Mouse (Mus musculus): Measurements from ENCODE around the gene Zmynd12.

Zmynd12 gene

DNA sequence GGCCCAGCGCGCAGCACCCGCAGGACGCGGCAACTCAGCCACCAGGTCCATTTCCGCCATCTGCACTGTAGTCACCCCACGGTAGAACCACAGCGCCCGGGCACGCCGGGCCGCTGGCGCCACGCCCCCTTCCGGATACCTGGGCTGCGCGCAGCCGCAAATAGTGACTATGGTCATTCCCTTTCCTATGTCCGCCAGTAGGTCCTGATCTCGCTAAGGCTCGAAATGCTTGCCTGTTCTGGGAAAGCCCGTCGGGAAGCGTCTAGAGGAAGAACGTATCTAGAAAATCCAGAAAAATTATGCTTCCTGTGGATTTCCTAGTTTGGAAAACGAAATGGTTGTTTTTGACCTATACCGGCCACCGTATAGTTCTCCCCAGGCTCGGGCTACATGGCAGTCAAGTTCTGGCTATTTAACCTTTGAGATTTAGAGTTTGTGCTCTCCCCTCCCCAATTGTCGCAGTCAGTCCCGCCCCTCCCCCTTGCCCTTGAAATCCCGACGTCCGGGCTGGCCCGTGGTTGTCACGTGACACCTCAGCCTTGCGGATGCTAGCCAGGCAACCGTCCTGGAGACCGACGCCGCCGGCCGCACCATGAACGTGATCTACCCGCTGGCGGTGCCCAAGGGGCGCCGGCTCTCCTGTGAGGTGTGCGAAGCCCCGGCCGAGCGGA lies at the start of gene Zmynd12, which contains the start of gene Ppcs:
TSS of gene Zmynd12 (plus strand) at position 521 of the 671 bp plus-strand sequence.
TSS of gene Ppcs (minus strand) at position 127 of the 671 bp plus-strand sequence.
- in situ Hi-C loops (cut with MseI, MboI): no loop called here

GRCm38 (mm10) chr4:119381471-119382190 lies 41.0 kb upstream of the Zmynd12 start:
- in situ Hi-C loops (cut with MseI, MboI): no loop called here

DNA sequence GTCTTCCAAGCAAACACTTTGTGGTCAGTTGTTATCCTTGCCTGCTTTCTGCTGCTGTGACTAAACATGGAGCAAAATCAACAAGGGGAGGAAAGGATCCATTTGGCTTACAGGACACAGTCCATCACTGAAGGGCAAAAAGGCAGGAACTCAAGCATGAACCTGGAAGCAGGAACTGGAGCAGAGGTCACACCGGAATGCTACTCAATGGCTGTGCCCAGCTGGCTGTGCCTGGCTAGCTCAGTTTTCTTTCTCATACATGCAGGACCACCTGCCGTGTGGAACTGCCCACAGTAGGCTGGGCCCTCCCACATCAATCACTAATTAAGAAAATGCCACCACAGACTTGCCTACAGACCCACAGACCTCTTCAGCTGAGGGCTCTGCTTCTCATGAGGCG lies 33.4 kb upstream of the Zmynd12 start:
- in situ Hi-C loops (cut with MseI, MboI): no loop called here

GRCm38 (mm10) chr4:119390369-119390768 lies 32.2 kb upstream of the Zmynd12 start:
- in situ Hi-C loops (cut with MseI, MboI): no loop called here

- in situ Hi-C loops (cut with MseI, MboI): no loop called here
Measured at GRCm38 (mm10) chr4:119398751-119399150, 23.9 kb upstream of the Zmynd12 start.

- in situ Hi-C loops (cut with MseI, MboI): no loop called here
Measured at GRCm38 (mm10) chr4:119400896-119401295, 21.7 kb upstream of the Zmynd12 start.

DNA sequence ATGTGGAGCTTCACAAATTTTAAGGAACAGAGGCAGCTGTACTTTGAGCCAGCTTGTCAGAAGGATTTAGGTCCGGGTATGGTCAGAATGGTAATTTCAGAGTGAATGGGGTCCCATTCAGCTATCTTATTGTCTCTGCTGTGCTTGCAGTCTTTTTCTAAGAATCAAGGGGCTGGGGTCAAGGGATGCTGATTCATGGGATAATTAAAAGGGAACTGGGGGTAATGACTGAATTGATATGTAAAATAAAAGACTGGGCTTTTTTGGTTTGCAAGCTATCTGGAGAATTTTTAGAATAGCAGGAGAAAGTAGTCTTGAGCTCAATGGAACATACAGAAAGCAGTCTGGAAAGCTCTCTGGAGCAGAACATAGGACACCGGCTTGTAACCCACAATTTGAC lies 19.2 kb upstream of the Zmynd12 start:
- in situ Hi-C loops (cut with MseI, MboI): no loop called here

DNA sequence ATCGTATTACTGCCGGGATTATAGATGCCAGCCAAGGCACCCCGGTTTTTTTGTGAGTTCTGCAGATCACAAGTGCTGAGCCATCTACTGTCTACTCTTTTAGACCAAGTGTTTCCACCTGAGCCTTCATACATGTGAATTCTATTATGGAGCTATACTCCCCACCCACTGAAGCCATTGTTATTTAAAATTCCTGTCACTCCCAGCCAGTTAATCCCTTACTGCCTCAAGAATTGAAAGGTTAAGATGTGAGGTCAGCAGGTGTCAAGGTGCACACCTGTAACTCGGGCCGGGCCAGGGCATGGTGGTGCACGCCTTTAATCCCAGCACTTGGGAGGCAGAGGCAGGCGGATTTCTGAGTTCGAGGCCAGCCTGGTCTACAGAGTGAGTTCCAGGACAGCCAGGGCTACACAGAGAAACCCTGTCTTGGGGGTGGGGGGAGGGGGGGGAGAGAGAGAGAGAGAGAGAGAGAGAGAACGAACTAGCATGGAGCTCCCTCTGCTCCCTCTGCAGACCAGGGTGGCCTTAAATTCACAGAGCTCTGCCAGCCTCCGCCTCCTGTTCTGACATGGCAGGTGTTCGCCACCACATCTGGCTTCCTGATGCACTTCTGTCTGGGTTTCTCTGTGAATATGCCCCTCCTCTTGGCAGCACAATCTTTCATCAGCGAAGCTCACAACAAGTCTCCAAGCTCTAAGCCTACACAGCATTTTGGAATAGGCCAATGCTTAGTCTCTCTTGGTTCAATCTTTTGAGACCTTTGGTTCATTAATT lies 10.6 kb upstream of the Zmynd12 start:
- in situ Hi-C loops (cut with MseI, MboI): no loop called here

GRCm38 (mm10) chr4:119412791-119413190 lies 9.8 kb upstream of the Zmynd12 start:
- in situ Hi-C loops (cut with MseI, MboI): no loop called here

GRCm38 (mm10) chr4:119415072-119415753 lies 7.4 kb upstream of the Zmynd12 start, which contains the start of gene Ccdc30:
Gene Ccdc30 (minus strand): TSS chr4:119415521.
- in situ Hi-C loops (cut with MseI, MboI): no loop called here

DNA sequence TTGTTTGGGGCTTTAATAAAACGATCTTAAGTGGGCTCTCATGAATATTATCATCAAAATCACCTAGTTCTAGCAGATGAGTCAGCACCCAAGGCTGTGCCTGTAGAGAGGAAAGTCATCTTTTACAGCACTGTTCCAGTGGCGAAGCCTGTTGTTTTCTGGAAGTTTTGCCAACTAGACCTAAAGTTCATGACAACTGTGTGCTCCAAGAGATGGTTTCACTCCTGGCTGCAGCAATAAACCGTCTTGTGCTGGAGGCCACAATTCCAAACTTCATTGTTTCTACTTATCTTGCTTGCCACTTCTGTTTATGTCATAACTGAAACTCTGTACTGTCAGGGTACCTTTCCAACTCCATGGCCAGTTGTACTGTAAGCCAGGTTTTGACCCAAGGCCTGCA lies 5.3 kb upstream of the Zmynd12 start:
- in situ Hi-C loops (cut with MseI, MboI): no loop called here

GRCm38 (mm10) chr4:119417894-119418293 lies 4.7 kb upstream of the Zmynd12 start:
- in situ Hi-C loops (cut with MseI, MboI): no loop called here

DNA sequence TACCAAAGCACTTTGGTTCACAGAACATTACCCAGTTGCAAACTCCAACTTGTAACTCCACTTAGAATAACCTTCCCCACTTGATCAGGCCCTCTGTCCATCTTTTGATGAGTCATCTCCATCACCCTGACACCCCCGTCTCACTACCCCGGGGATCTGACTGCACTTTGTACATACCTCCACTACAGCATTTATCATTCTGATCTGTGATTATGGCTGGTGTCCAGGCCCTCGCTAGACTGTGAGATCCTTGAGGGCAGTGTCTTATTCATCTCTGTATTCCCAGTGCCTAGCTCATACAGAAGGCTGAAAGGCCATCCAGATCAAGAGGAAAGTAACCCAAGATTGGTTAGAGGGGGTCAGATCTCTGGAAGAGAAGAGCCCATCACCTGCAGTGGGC lies 1.4 kb upstream of the Zmynd12 start:
- in situ Hi-C loops (cut with MseI, MboI): no loop called here

GRCm38 (mm10) chr4:119421921-119422293 lies 707 bp upstream of the Zmynd12 start:
- in situ Hi-C loops (cut with MseI, MboI): no loop called here

GRCm38 (mm10) chr4:119425077-119425476 lies 2.5 kb downstream of the Zmynd12 start:
- in situ Hi-C loops (cut with MseI, MboI): no loop called here

DNA sequence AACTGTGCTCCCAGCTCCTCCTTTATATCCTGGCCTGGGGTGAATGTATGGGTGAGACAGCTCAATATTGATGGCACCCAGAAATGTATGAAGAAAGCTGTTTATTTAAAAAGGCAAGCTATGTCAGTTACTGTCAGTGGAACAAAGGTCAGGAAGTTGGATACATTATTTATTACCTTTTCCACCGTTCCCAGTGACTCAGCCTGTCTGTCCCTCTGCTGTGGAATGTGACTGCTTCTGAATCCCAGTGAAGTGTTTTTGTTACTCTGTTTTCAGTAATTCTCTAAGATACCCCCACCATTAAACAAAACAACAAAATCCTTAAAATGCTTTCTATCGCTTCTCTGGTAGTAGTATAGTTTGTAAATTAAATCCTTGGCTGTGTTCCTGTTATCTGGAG lies 3.0 kb downstream of the Zmynd12 start:
- in situ Hi-C loops (cut with MseI, MboI): no loop called here

DNA sequence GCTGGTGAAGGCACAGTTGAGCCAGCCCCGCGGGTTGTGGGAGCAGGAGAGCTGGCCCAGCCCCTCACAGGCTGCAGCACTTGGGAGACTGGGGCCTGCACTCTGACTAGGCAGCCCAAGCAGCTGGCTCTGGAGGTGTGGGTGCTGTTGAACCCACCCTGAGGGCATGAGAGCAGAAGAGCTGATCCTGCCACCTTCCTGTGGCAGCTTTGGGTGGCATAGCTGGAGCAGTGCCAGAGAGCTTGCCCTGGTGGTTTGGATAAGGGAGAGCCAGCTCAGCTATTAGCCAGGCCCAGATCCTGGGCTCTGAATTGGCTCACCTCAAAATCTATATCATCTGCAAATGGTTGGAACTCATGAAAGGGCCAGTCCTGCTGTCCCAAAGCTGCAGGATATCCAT lies 5.1 kb downstream of the Zmynd12 start:
- in situ Hi-C loops (cut with MseI, MboI): no loop called here

DNA sequence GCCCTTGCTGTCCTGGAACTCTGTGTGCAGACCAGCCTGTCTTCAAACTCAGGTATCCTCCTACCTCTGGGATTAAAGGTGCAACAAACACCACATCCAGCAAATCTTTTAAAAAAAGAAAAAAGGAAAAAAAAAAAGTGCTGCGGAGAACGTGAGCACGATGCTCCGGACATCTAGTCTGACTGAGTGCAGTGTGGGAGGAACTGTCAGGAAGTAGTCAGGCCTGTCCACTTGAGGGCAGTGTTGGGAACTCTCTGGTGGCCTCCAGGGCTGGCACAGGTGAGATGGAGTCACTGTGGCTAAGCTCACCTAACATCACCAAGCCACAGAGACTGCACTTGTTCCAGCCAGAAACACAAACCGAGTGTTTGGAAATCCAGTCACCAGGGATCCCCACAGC lies 8.1 kb downstream of the Zmynd12 start:
- in situ Hi-C loops (cut with MseI, MboI): no loop called here

DNA sequence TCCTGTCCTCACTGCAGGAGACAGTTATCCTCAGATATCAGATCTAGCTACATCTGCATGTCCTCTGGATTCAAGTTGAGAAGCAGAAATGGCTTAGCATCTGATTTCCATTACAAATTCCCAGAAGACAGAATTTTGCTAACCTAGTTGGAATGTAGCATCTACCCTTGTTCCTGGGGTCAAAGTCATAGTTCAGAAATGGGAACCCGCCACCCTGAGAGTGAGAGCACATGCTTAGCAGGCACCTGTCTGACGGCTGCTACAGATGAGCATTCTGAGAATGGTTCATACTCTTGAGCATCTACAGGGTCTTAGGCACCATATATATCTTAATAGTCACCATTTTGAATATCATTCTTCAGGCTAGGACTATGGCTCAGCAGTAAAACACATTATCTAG lies 15.3 kb downstream of the Zmynd12 start:
- in situ Hi-C loops (cut with MseI, MboI): no loop called here

DNA sequence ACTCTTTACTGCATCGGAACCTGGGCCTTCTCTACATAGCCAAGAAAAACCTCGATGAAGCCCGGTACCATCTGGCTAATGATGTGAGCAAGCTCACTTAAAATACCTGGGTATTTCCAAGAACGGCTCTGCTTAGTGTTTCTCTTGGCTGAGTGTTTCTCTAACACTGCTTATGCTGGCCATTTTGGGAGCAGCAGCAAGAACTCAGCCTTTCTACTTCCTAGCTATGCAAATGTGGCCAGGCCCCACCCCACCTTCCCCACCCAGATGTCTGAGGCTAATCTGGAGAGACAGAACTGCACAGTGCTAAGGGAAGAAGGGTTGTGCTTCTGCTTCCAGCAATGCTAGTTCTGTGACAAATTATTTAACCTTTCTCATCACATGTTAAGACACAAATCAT lies 19.2 kb downstream of the Zmynd12 start:
- in situ Hi-C loops (cut with MseI, MboI): no loop called here

GRCm38 (mm10) chr4:119442539-119442938 lies 19.9 kb downstream of the Zmynd12 start:
- in situ Hi-C loops (cut with MseI, MboI): no loop called here

- in situ Hi-C loops (cut with MseI, MboI): no loop called here
Measured at GRCm38 (mm10) chr4:119447261-119447660, 24.6 kb downstream of the Zmynd12 start.

All from mouse trophoblast stem cell (cell line).